Mouse (Mus musculus): ENCODE measurements around the gene Mtmr10. TPM values are rescaled to one million over a fixed set of nuclear protein-coding genes. Genes with fewer than 3 reads are reported as not detected.

Gene Mtmr10
- polyA plus RNA-seq, 1 experiment from 2014 or later, result 5.8 TPM

- H3K36me3 ChIP-seq (ENCODE audit: control insufficient read depth, insufficient read depth, low read length), result peaks cover 15% of the 10 kb centered on the region; the same call in 1 of the 2 replicates
- no peak overlapping the region for H3K4me2 ChIP-seq (ENCODE audit: low read depth, low read length)
- no peaks in the 10 kb centered on the region for H3K27me3 ChIP-seq (replicated peaks; ENCODE audit: control insufficient read depth, insufficient read depth, low read length)
- 0 out of 2 replicates have a peak, but pooled peaks cover 8% of the 10 kb centered on the region for H3K4me1 ChIP-seq (ENCODE audit: control insufficient read depth, insufficient read depth, low read length)
- no peaks in the 10 kb centered on the region for H3K9me3 ChIP-seq (ENCODE audit: control insufficient read depth, low read length)
- no peak for ATAC-seq
- WGBS, result 84% methylated on average over 9 of the region's 9 CpGs
- H3K27ac ChIP-seq (ENCODE audit: low read length), result no peak overlapping the region
- no peak overlapping the region for H3K4me3 ChIP-seq (ENCODE audit: low read length)
- no peak overlapping the region for H3K9ac ChIP-seq (ENCODE audit: low read depth, low read length)
These were observed 70.0 kb downstream of the Mtmr10 start for GRCm38 (mm10) chr7:64357405-64357804.

GRCm38 (mm10) chr7:64358666-64359065 is 71.2 kb downstream of the Mtmr10 start:
- H3K9me3 ChIP-seq (ENCODE audit: control insufficient read depth, low read length), result no peaks in the 10 kb centered on the region
- no peak overlapping the region for H3K4me2 ChIP-seq (ENCODE audit: low read depth, low read length)
- H3K4me3 ChIP-seq (ENCODE audit: low read length), result no peak overlapping the region
- H3K27ac ChIP-seq (ENCODE audit: low read length), result no peak overlapping the region
- no peak overlapping the region for H3K9ac ChIP-seq (ENCODE audit: low read depth, low read length)
- WGBS, result 86% methylated on average over 6 of the region's 6 CpGs
- peaks cover 11% of the 10 kb centered on the region; the same call in 1 of the 2 replicates for H3K36me3 ChIP-seq (ENCODE audit: control insufficient read depth, insufficient read depth, low read length)
- no peak for ATAC-seq
- no peaks in the 10 kb centered on the region for H3K27me3 ChIP-seq (replicated peaks; ENCODE audit: control insufficient read depth, insufficient read depth, low read length)
- 0 out of 2 replicates have a peak, but pooled peaks cover 8% of the 10 kb centered on the region for H3K4me1 ChIP-seq (ENCODE audit: control insufficient read depth, insufficient read depth, low read length)

- no peak overlapping the region for H3K4me3 ChIP-seq (ENCODE audit: low read length)
These were observed 72.6 kb downstream of the Mtmr10 start for GRCm38 (mm10) chr7:64359943-64360585.

GRCm38 (mm10) chr7:64360586-64360945 is 73.1 kb downstream of the Mtmr10 start:
- peak overlapping the region; percentile 37; the same call in 1 of the 2 replicates for H3K27ac ChIP-seq (ENCODE audit: low read length)
- H3K4me3 ChIP-seq (ENCODE audit: low read length), result no peak overlapping the region
- H3K4me1 ChIP-seq (ENCODE audit: control insufficient read depth, insufficient read depth, low read length), result 0 out of 2 replicates have a peak, but pooled peaks cover 8% of the 10 kb centered on the region
- H3K27me3 ChIP-seq (replicated peaks; ENCODE audit: control insufficient read depth, insufficient read depth, low read length), result no peaks in the 10 kb centered on the region
- H3K9me3 ChIP-seq (ENCODE audit: control insufficient read depth, low read length), result no peaks in the 10 kb centered on the region
- 70% methylated on average over 3 of the region's 3 CpGs for WGBS
- ATAC-seq, result peak; percentile 84
- H3K36me3 ChIP-seq (ENCODE audit: control insufficient read depth, insufficient read depth, low read length), result peaks cover 11% of the 10 kb centered on the region; the same call in 1 of the 2 replicates
- H3K9ac ChIP-seq (ENCODE audit: low read depth, low read length), result no peak overlapping the region
- no peak overlapping the region for H3K4me2 ChIP-seq (ENCODE audit: low read depth, low read length)

More at GRCm38 (mm10) chr7:64359943-64360585, 72.6 kb downstream of the Mtmr10 start:
- Histone ChIP-seq H3K4me2 (ENCODE audit: low read depth, low read length) (no peak overlapping the region), H3K27ac (ENCODE audit: low read length) (peak overlapping the region; percentile 37; the same call in 1 of the 2 replicates), H3K4me1 (ENCODE audit: control insufficient read depth, insufficient read depth, low read length) (0 out of 2 replicates have a peak, but pooled peaks cover 8% of the 10 kb centered on the region), H3K27me3 (replicated peaks; ENCODE audit: control insufficient read depth, insufficient read depth, low read length) (no peaks in the 10 kb centered on the region), H3K9me3 (ENCODE audit: control insufficient read depth, low read length) (no peaks in the 10 kb centered on the region), H3K9ac (ENCODE audit: low read depth, low read length) (no peak overlapping the region), H3K36me3 (ENCODE audit: control insufficient read depth, insufficient read depth, low read length) (peaks cover 11% of the 10 kb centered on the region; the same call in 1 of the 2 replicates)
- WGBS, result 77% methylated on average over 20 of the region's 20 CpGs
- ATAC-seq, result peak; percentile 96

- Histone ChIP-seq H3K9me3 (ENCODE audit: control insufficient read depth, low read length) (no peaks in the 10 kb centered on the region), H3K36me3 (ENCODE audit: control insufficient read depth, insufficient read depth, low read length) (peaks cover 6% of the 10 kb centered on the region), H3K27me3 (replicated peaks; ENCODE audit: control insufficient read depth, insufficient read depth, low read length) (no peaks in the 10 kb centered on the region), H3K4me2 (ENCODE audit: low read depth, low read length) (no peak overlapping the region), H3K4me1 (ENCODE audit: control insufficient read depth, insufficient read depth, low read length) (0 out of 2 replicates have a peak, but pooled peaks cover under 1% of the 10 kb centered on the region), H3K9ac (ENCODE audit: low read depth, low read length) (no peak overlapping the region), H3K4me3 (ENCODE audit: low read length) (no peak overlapping the region), H3K27ac (ENCODE audit: low read length) (no peak overlapping the region)
- 88% methylated on average over 5 of the region's 5 CpGs for WGBS
- ATAC-seq, result no peak
These were observed 78.4 kb downstream of the Mtmr10 start for GRCm38 (mm10) chr7:64365863-64366262.

GRCm38 (mm10) chr7:64369841-64370240 is 82.4 kb downstream of the Mtmr10 start:
- no peak overlapping the region for H3K9ac ChIP-seq (ENCODE audit: low read depth, low read length)
- H3K9me3 ChIP-seq (ENCODE audit: control insufficient read depth, low read length), result no peaks in the 10 kb centered on the region
- no peak for ATAC-seq
- no peak overlapping the region for H3K27ac ChIP-seq (ENCODE audit: low read length)
- H3K4me3 ChIP-seq (ENCODE audit: low read length), result no peak overlapping the region
- 86% methylated on average over 6 of the region's 6 CpGs for WGBS
- peaks cover 6% of the 10 kb centered on the region for H3K4me1 ChIP-seq (ENCODE audit: control insufficient read depth, insufficient read depth, low read length)
- no peaks in the 10 kb centered on the region; the same call in none of the 2 replicates for H3K36me3 ChIP-seq (ENCODE audit: control insufficient read depth, insufficient read depth, low read length)
- no peaks in the 10 kb centered on the region for H3K27me3 ChIP-seq (replicated peaks; ENCODE audit: control insufficient read depth, insufficient read depth, low read length)
- no peak overlapping the region for H3K4me2 ChIP-seq (ENCODE audit: low read depth, low read length)

- Histone ChIP-seq H3K27ac (ENCODE audit: low read length) (no peak overlapping the region), H3K4me3 (ENCODE audit: low read length) (no peak overlapping the region), H3K27me3 (replicated peaks; ENCODE audit: control insufficient read depth, insufficient read depth, low read length) (no peaks in the 10 kb centered on the region), H3K4me1 (ENCODE audit: control insufficient read depth, insufficient read depth, low read length) (peaks cover 6% of the 10 kb centered on the region), H3K9me3 (ENCODE audit: control insufficient read depth, low read length) (no peaks in the 10 kb centered on the region), H3K36me3 (ENCODE audit: control insufficient read depth, insufficient read depth, low read length) (peaks cover 8% of the 10 kb centered on the region), H3K9ac (ENCODE audit: low read depth, low read length) (no peak overlapping the region), H3K4me2 (ENCODE audit: low read depth, low read length) (no peak overlapping the region)
- ATAC-seq, result no peak
- WGBS, result 88% methylated on average over 23 of the region's 23 CpGs
These were observed 84.8 kb downstream of the Mtmr10 start for GRCm38 (mm10) chr7:64371940-64372878.

GRCm38 (mm10) chr7:64373147-64373829 is 85.8 kb downstream of the Mtmr10 start:
- peaks cover 13% of the 10 kb centered on the region for H3K36me3 ChIP-seq (ENCODE audit: control insufficient read depth, insufficient read depth, low read length)
- peak overlapping the region; percentile 75 for H3K4me2 ChIP-seq (ENCODE audit: low read depth, low read length)
- H3K27ac ChIP-seq (ENCODE audit: low read length), result peak overlapping the region; percentile 98
- ATAC-seq, result peak; percentile 39
- peaks cover 6% of the 10 kb centered on the region for H3K4me1 ChIP-seq (ENCODE audit: control insufficient read depth, insufficient read depth, low read length)
- 8% methylated on average over 18 of the region's 18 CpGs for WGBS
- H3K9me3 ChIP-seq (ENCODE audit: control insufficient read depth, low read length), result no peaks in the 10 kb centered on the region
- H3K4me3 ChIP-seq (ENCODE audit: low read length), result peak overlapping the region; percentile 78
- no peaks in the 10 kb centered on the region for H3K27me3 ChIP-seq (replicated peaks; ENCODE audit: control insufficient read depth, insufficient read depth, low read length)
- H3K9ac ChIP-seq (ENCODE audit: low read depth, low read length), result peak overlapping the region; percentile 91

Data from intestine, embryonic 16.5 days (tissue).